Mouse (Mus musculus) stomach, embryonic 15.5 days (tissue): Measurements from ENCODE around the gene Fat1. TPM values are rescaled to one million over a fixed set of nuclear protein-coding genes. Genes with fewer than 3 reads are reported as not detected.

Experiments
- ATAC-seq: fragments of 200-750 bp; cut with Nextera tagmentation; 2 replicates; pipeline ENCODE4 v1.8.0; 2017; ENCODE audit warnings: low read depth, moderate number of reproducible peaks, moderate TSS enrichment; ENCODE audit not compliant: insufficient read depth, low FRiP score
- H3K27ac ChIP-seq: fragments of 300-500 bp; sonication (generic); 2 replicates; pipeline ENCODE4 v1.5.1; 2015; ENCODE audit warnings: mild to moderate bottlenecking, inconsistent platforms
- H3K27me3 ChIP-seq: fragments of 300-500 bp; sonication (generic); replicated peaks from 2 replicates; pipeline ENCODE4 v1.6.1; 2015; ENCODE audit warnings: inconsistent platforms
- H3K36me3 ChIP-seq: fragments of 300-500 bp; sonication (generic); 2 replicates; pipeline ENCODE4 v1.6.1; 2015; ENCODE audit warnings: inconsistent platforms
- H3K4me1 ChIP-seq: fragments of 300-500 bp; sonication (generic); 2 replicates; pipeline ENCODE4 v1.6.1; 2015; ENCODE audit warnings: inconsistent platforms
- H3K4me2 ChIP-seq: fragments of 300-500 bp; sonication (generic); 2 replicates; pipeline ENCODE4 v1.6.1; 2015; ENCODE audit warnings: mild to moderate bottlenecking, inconsistent platforms
- H3K4me3 ChIP-seq: fragments of 300-500 bp; sonication (generic); replicated peaks from 2 replicates; pipeline ENCODE4 v1.5.1; 2015; ENCODE audit warnings: inconsistent platforms
- H3K9ac ChIP-seq: fragments of 300-500 bp; sonication (generic); 2 replicates; pipeline ENCODE4 v1.6.1; 2015; ENCODE audit warnings: inconsistent platforms
- H3K9me3 ChIP-seq: fragments of 300-500 bp; sonication (generic); 2 replicates; pipeline ENCODE4 v1.6.1; 2016; ENCODE audit warnings: inconsistent platforms
- WGBS: fragments of 180-500 bp; shearing (Covaris S2); methylation state at CpG from one replicate; pipeline ENCODE4 v1.1.7; 2015; 5-methylcytosine and 5-hydroxymethylcytosine counted together
- polyA plus RNA-seq: library from polyadenylated mRNA; unstranded; fragments of >200 nt; fragmentation: Nextera tagmentation; extraction: Ambion mirVana; gene quantifications from 2 replicates; pipeline ENCODE4 v1.2.1, GENCODE M21; 2015

The Fat1 gene
- polyA plus RNA-seq, 1 experiment from 2014 or later, result 14.5 TPM

- H3K9ac ChIP-seq, result no peak overlapping the region
- ATAC-seq, result no peak
- peaks cover 7% of the 10 kb centered on the region; the same call in 1 of the 2 replicates for H3K4me1 ChIP-seq
- 54% methylated on average over 6 of the region's 6 CpGs for WGBS
- H3K4me2 ChIP-seq, result no peak overlapping the region
- H3K27ac ChIP-seq, result no peak overlapping the region
- H3K4me3 ChIP-seq, result no peak overlapping the region
- H3K9me3 ChIP-seq, result no peaks in the 10 kb centered on the region
- H3K27me3 ChIP-seq, result no peaks in the 10 kb centered on the region
- no peaks in the 10 kb centered on the region for H3K36me3 ChIP-seq
Observed at GRCm38 (mm10) chr8:44992664-44993063, 57.4 kb downstream of the Fat1 start.

GRCm38 (mm10) chr8:44993376-44993775, 58.1 kb downstream of the Fat1 start:
- Histone ChIP-seq H3K27ac (no peak overlapping the region), H3K9ac (no peak overlapping the region), H3K36me3 (no peaks in the 10 kb centered on the region), H3K4me2 (no peak overlapping the region), H3K4me3 (no peak overlapping the region), H3K4me1 (peaks cover 7% of the 10 kb centered on the region; the same call in 1 of the 2 replicates), H3K9me3 (no peaks in the 10 kb centered on the region), H3K27me3 (no peaks in the 10 kb centered on the region)
- ATAC-seq, result no peak
- WGBS, result 59% methylated on average over 4 of the region's 4 CpGs

GRCm38 (mm10) chr8:44996493-44996892, 61.2 kb downstream of the Fat1 start:
- 42% methylated on average over 3 of the region's 3 CpGs for WGBS
- peaks cover 18% of the 10 kb centered on the region for H3K4me1 ChIP-seq

GRCm38 (mm10) chr8:44997321-44997720, 62.1 kb downstream of the Fat1 start:
- Histone ChIP-seq H3K4me3 (no peak overlapping the region), H3K27me3 (no peaks in the 10 kb centered on the region), H3K4me1 (peaks cover 15% of the 10 kb centered on the region), H3K27ac (no peak overlapping the region), H3K4me2 (no peak overlapping the region), H3K36me3 (no peaks in the 10 kb centered on the region), H3K9ac (no peak overlapping the region), H3K9me3 (no peaks in the 10 kb centered on the region)
- ATAC-seq, result no peak
- WGBS, result 66% methylated on average over 3 of the region's 3 CpGs

More at GRCm38 (mm10) chr8:44996493-44996892, 61.2 kb downstream of the Fat1 start:
- H3K27ac ChIP-seq, result peak overlapping the region; percentile 31; the same call in 1 of the 2 replicates
- ATAC-seq, result no peak
- no peaks in the 10 kb centered on the region for H3K36me3 ChIP-seq
- no peaks in the 10 kb centered on the region for H3K27me3 ChIP-seq
- H3K9ac ChIP-seq, result no peak overlapping the region
- H3K4me2 ChIP-seq, result no peak overlapping the region
- H3K9me3 ChIP-seq, result no peaks in the 10 kb centered on the region
- no peak overlapping the region for H3K4me3 ChIP-seq

- H3K9ac ChIP-seq, result no peak overlapping the region
- no peak overlapping the region for H3K4me3 ChIP-seq
- H3K36me3 ChIP-seq, result no peaks in the 10 kb centered on the region
- 58% methylated on average over 6 of the region's 6 CpGs for WGBS
- H3K27me3 ChIP-seq, result no peaks in the 10 kb centered on the region
- H3K9me3 ChIP-seq, result no peaks in the 10 kb centered on the region
- H3K4me1 ChIP-seq, result peaks cover 16% of the 10 kb centered on the region
- H3K4me2 ChIP-seq, result 0 out of 2 replicates have a peak overlapping the region, but pooled peaks have one; percentile 36
- no peak for ATAC-seq
- peak overlapping the region; percentile 71 for H3K27ac ChIP-seq
Observed at GRCm38 (mm10) chr8:44997829-44998228, 62.6 kb downstream of the Fat1 start.

GRCm38 (mm10) chr8:44998275-44998674, 63.0 kb downstream of the Fat1 start:
- Histone ChIP-seq H3K4me3 (no peak overlapping the region), H3K27ac (peak overlapping the region; percentile 71), H3K9ac (no peak overlapping the region), H3K4me1 (peaks cover 19% of the 10 kb centered on the region), H3K36me3 (no peaks in the 10 kb centered on the region), H3K4me2 (peak overlapping the region; percentile 36), H3K9me3 (no peaks in the 10 kb centered on the region), H3K27me3 (no peaks in the 10 kb centered on the region)
- 30% methylated on average over 9 of the region's 9 CpGs for WGBS
- ATAC-seq, result no peak

GRCm38 (mm10) chr8:44998681-44999277, 63.5 kb downstream of the Fat1 start:
- H3K27ac ChIP-seq, result peak overlapping the region; percentile 71
- peak; percentile 81 for ATAC-seq
- no peaks in the 10 kb centered on the region for H3K36me3 ChIP-seq
- WGBS, result 29% methylated on average over 11 of the region's 11 CpGs
- peak overlapping the region; percentile 36 for H3K4me2 ChIP-seq
- no peaks in the 10 kb centered on the region for H3K9me3 ChIP-seq
- no peak overlapping the region for H3K4me3 ChIP-seq
- H3K27me3 ChIP-seq, result no peaks in the 10 kb centered on the region
- no peak overlapping the region for H3K9ac ChIP-seq
- peaks cover 19% of the 10 kb centered on the region for H3K4me1 ChIP-seq

- Histone ChIP-seq H3K4me3 (no peak overlapping the region), H3K4me2 (no peak overlapping the region), H3K36me3 (no peaks in the 10 kb centered on the region), H3K9me3 (no peaks in the 10 kb centered on the region), H3K4me1 (peaks cover 19% of the 10 kb centered on the region), H3K27me3 (no peaks in the 10 kb centered on the region), H3K27ac (no peak overlapping the region), H3K9ac (no peak overlapping the region)
- 54% methylated on average over 8 of the region's 8 CpGs for WGBS
- peak; percentile 59; the same call in 1 of the 2 replicates for ATAC-seq
Observed at GRCm38 (mm10) chr8:45001577-45002197, 66.4 kb downstream of the Fat1 start.

GRCm38 (mm10) chr8:45002686-45003085, 67.4 kb downstream of the Fat1 start:
- no peak for ATAC-seq
- no peak overlapping the region for H3K4me2 ChIP-seq
- H3K4me3 ChIP-seq, result no peak overlapping the region
- no peak overlapping the region for H3K27ac ChIP-seq
- H3K9ac ChIP-seq, result no peak overlapping the region
- H3K9me3 ChIP-seq, result no peaks in the 10 kb centered on the region
- 53% methylated on average over 4 of the region's 4 CpGs for WGBS
- no peaks in the 10 kb centered on the region for H3K36me3 ChIP-seq
- H3K27me3 ChIP-seq, result no peaks in the 10 kb centered on the region
- peaks cover 19% of the 10 kb centered on the region for H3K4me1 ChIP-seq

GRCm38 (mm10) chr8:45004021-45004420, 68.8 kb downstream of the Fat1 start:
- ATAC-seq, result no peak
- WGBS, result 43% methylated on average over 3 of the region's 3 CpGs

GRCm38 (mm10) chr8:45010685-45011084, 75.4 kb downstream of the Fat1 start:
- Histone ChIP-seq H3K4me1 (no peaks in the 10 kb centered on the region), H3K27me3 (no peaks in the 10 kb centered on the region), H3K4me2 (no peak overlapping the region), H3K36me3 (peaks cover 20% of the 10 kb centered on the region), H3K9ac (no peak overlapping the region), H3K9me3 (no peaks in the 10 kb centered on the region), H3K4me3 (no peak overlapping the region), H3K27ac (no peak overlapping the region)
- WGBS, result 40% methylated on average over 4 of the region's 4 CpGs
- ATAC-seq, result no peak

More at GRCm38 (mm10) chr8:45004021-45004420, 68.8 kb downstream of the Fat1 start:
- no peak overlapping the region for H3K9ac ChIP-seq
- H3K4me3 ChIP-seq, result no peak overlapping the region
- H3K27me3 ChIP-seq, result no peaks in the 10 kb centered on the region
- no peaks in the 10 kb centered on the region for H3K9me3 ChIP-seq
- peaks cover 15% of the 10 kb centered on the region for H3K4me1 ChIP-seq
- H3K27ac ChIP-seq, result no peak overlapping the region
- H3K4me2 ChIP-seq, result no peak overlapping the region
- no peaks in the 10 kb centered on the region for H3K36me3 ChIP-seq

- ATAC-seq, result no peak
- H3K36me3 ChIP-seq, result peaks cover 20% of the 10 kb centered on the region
- 84% methylated on average over 12 of the region's 12 CpGs for WGBS
Observed at GRCm38 (mm10) chr8:45011774-45012173, 76.5 kb downstream of the Fat1 start.

More at GRCm38 (mm10) chr8:45011774-45012173, 76.5 kb downstream of the Fat1 start:
- Histone ChIP-seq H3K9me3 (no peaks in the 10 kb centered on the region), H3K4me3 (no peak overlapping the region), H3K9ac (no peak overlapping the region), H3K4me1 (no peaks in the 10 kb centered on the region), H3K27ac (no peak overlapping the region), H3K27me3 (no peaks in the 10 kb centered on the region), H3K4me2 (no peak overlapping the region)
